Mouse (Mus musculus) lung, embryonic 15.5 days (tissue): Measurements from ENCODE around the gene Acoxl. TPM values are rescaled to one million over a fixed set of nuclear protein-coding genes. Genes with fewer than 3 reads are reported as not detected.

ENCODE experiments used
- ATAC-seq: fragments of 200-750 bp; cut with Nextera tagmentation; 2 replicates; pipeline ENCODE4 v1.8.0; 2017; ENCODE audit warnings: moderate number of reproducible peaks, borderline replicate concordance; ENCODE audit not compliant: low FRiP score, low TSS enrichment; ENCODE audit errors: extremely low read depth
- H3K27ac ChIP-seq: fragments of 300-500 bp; sonication (generic); 2 replicates; pipeline ENCODE4 v1.5.1; 2015; ENCODE audit warnings: moderate library complexity, mild to moderate bottlenecking, inconsistent platforms
- H3K27me3 ChIP-seq: fragments of 300-500 bp; sonication (generic); 2 replicates; pipeline ENCODE4 v1.6.1; 2015; ENCODE audit warnings: inconsistent platforms
- H3K36me3 ChIP-seq: fragments of 300-500 bp; sonication (generic); 2 replicates; pipeline ENCODE4 v1.6.1; 2015; ENCODE audit warnings: inconsistent platforms
- H3K4me1 ChIP-seq: fragments of 300-500 bp; sonication (generic); 2 replicates; pipeline ENCODE4 v1.6.1; 2015; ENCODE audit warnings: inconsistent platforms
- H3K4me2 ChIP-seq: fragments of 300-500 bp; sonication (generic); 2 replicates; pipeline ENCODE4 v1.6.1; 2015; ENCODE audit warnings: inconsistent platforms, mild to moderate bottlenecking, moderate library complexity
- H3K4me3 ChIP-seq: fragments of 300-500 bp; sonication (generic); 2 replicates; pipeline ENCODE4 v1.5.1; 2015; ENCODE audit warnings: mild to moderate bottlenecking, inconsistent platforms
- H3K9ac ChIP-seq: fragments of 300-500 bp; sonication (generic); 2 replicates; pipeline ENCODE4 v1.6.1; 2015; ENCODE audit warnings: inconsistent platforms
- H3K9me3 ChIP-seq: fragments of 300-500 bp; sonication (generic); 2 replicates; pipeline ENCODE4 v1.6.1; 2016; ENCODE audit warnings: inconsistent platforms
- WGBS: fragments of 180-500 bp; shearing (Covaris S2); methylation state at CpG from one replicate; pipeline ENCODE4 v1.1.7; 2015; 5-methylcytosine and 5-hydroxymethylcytosine counted together
- polyA plus RNA-seq: library from polyadenylated mRNA; unstranded; fragments of >200 nt; fragmentation: Nextera tagmentation; extraction: Ambion mirVana; gene quantifications from 2 replicates; pipeline ENCODE4 v1.2.1, GENCODE M21; 2015

Acoxl gene
- polyA plus RNA-seq, 1 experiment from 2014 or later: 0.17 TPM

DNA sequence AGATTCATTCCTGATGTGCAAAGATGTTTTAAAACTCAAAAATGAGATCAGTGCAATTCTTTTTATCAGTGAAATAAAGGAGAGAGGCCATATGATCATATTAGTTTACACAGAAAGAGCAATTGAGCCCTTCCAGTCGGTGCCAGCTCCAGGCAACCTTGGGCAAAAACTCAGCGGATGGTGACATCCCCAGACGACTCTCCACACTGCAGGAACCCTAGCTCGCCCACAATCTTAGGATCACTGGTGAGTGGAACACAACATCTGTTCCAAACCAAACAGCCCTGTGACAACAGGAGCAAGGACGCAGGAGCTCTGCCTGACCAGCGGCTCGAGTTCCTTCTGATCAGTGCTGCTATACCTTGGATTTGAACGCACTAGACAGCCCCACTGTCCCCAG, 176.9 kb downstream of the Acoxl start:
- Histone ChIP-seq H3K27me3 (no peaks in the 10 kb centered on the region), H3K4me3 (no peak overlapping the region), H3K36me3 (no peaks in the 10 kb centered on the region), H3K4me1 (no peaks in the 10 kb centered on the region), H3K9me3 (no peaks in the 10 kb centered on the region), H3K4me2 (no peak overlapping the region), H3K27ac (no peak overlapping the region), H3K9ac (no peak overlapping the region)
- no peak for ATAC-seq
- 71% methylated on average over 8 of the region's 8 CpGs for WGBS

GRCm38 (mm10) chr2:128020039-128020907, 181.6 kb downstream of the Acoxl start:
- Histone ChIP-seq H3K27me3 (no peaks in the 10 kb centered on the region), H3K27ac (no peak overlapping the region), H3K4me2 (no peak overlapping the region), H3K4me3 (no peak overlapping the region), H3K9me3 (no peaks in the 10 kb centered on the region), H3K36me3 (no peaks in the 10 kb centered on the region), H3K4me1 (no peaks in the 10 kb centered on the region), H3K9ac (no peak overlapping the region)
- WGBS: 43% methylated on average over 7 of the region's 7 CpGs
- ATAC-seq: no peak

DNA sequence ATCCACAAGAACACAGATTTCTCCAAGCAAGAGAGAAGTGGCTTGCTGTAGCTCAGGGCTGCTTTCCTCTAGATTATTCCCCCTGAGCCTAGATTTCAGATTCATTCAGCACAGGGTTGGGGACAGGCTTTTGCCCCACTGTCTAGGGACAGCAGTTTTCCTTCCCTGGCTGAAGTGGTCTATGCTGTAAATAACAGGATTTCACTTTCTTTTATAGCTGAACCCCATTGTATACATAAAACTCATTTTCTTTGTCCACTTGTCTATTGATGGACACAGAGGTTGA, 182.2 kb downstream of the Acoxl start:
- Histone ChIP-seq H3K9ac (no peak overlapping the region), H3K4me2 (no peak overlapping the region), H3K27me3 (no peaks in the 10 kb centered on the region), H3K36me3 (no peaks in the 10 kb centered on the region), H3K4me3 (no peak overlapping the region), H3K27ac (no peak overlapping the region), H3K9me3 (no peaks in the 10 kb centered on the region), H3K4me1 (no peaks in the 10 kb centered on the region)
- ATAC-seq: no peak

DNA sequence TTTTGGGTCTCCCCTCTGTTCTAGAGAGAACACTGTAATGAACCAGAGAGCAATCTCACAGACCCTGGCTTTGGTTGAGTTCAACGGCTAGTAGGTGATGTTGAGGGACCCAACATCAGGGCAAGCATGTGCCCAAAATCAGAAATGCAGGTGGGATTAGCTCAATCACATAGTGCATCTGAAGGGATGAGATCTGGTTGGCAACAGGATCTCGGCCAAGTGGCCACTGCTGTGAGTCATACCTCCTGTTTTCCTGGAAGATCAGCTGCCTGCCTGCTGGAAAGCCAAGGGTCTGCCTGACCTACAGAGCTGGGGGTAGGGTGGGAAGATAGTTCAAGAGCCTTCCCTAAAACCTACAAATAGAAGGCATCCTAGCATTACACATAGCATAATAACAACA, 185.2 kb downstream of the Acoxl start:
- ATAC-seq: no peak
- Histone ChIP-seq H3K4me2 (no peak overlapping the region), H3K27me3 (no peaks in the 10 kb centered on the region), H3K27ac (no peak overlapping the region), H3K4me3 (no peak overlapping the region), H3K9ac (no peak overlapping the region), H3K4me1 (no peaks in the 10 kb centered on the region), H3K9me3 (no peaks in the 10 kb centered on the region), H3K36me3 (no peaks in the 10 kb centered on the region)
- WGBS: 77% methylated on average over 2 of the region's 2 CpGs

GRCm38 (mm10) chr2:128027696-128028095, 189.0 kb downstream of the Acoxl start:
- 56% methylated on average over 12 of the region's 12 CpGs for WGBS

GRCm38 (mm10) chr2:128029968-128030367, 191.3 kb downstream of the Acoxl start:
- H3K4me3 ChIP-seq: no peak overlapping the region
- H3K9ac ChIP-seq: no peak overlapping the region
- H3K27me3 ChIP-seq: no peaks in the 10 kb centered on the region
- H3K36me3 ChIP-seq: no peaks in the 10 kb centered on the region
- H3K4me1 ChIP-seq: no peaks in the 10 kb centered on the region
- WGBS: 82% methylated on average over 2 of the region's 2 CpGs
- H3K27ac ChIP-seq: no peak overlapping the region
- no peak overlapping the region for H3K4me2 ChIP-seq
- H3K9me3 ChIP-seq: no peaks in the 10 kb centered on the region
- no peak for ATAC-seq

More at GRCm38 (mm10) chr2:128027696-128028095, 189.0 kb downstream of the Acoxl start:
- Histone ChIP-seq H3K36me3 (no peaks in the 10 kb centered on the region), H3K27me3 (no peaks in the 10 kb centered on the region), H3K27ac (no peak overlapping the region), H3K4me3 (no peak overlapping the region), H3K4me2 (no peak overlapping the region), H3K4me1 (no peaks in the 10 kb centered on the region), H3K9ac (no peak overlapping the region), H3K9me3 (no peaks in the 10 kb centered on the region)
- ATAC-seq: no peak

GRCm38 (mm10) chr2:128032111-128032510, 193.4 kb downstream of the Acoxl start:
- Histone ChIP-seq H3K27ac (no peak overlapping the region), H3K4me1 (no peaks in the 10 kb centered on the region), H3K9me3 (no peaks in the 10 kb centered on the region), H3K4me2 (no peak overlapping the region), H3K4me3 (no peak overlapping the region), H3K27me3 (no peaks in the 10 kb centered on the region), H3K9ac (no peak overlapping the region), H3K36me3 (no peaks in the 10 kb centered on the region)
- no peak for ATAC-seq
- 24% methylated on average over 4 of the region's 4 CpGs for WGBS

DNA sequence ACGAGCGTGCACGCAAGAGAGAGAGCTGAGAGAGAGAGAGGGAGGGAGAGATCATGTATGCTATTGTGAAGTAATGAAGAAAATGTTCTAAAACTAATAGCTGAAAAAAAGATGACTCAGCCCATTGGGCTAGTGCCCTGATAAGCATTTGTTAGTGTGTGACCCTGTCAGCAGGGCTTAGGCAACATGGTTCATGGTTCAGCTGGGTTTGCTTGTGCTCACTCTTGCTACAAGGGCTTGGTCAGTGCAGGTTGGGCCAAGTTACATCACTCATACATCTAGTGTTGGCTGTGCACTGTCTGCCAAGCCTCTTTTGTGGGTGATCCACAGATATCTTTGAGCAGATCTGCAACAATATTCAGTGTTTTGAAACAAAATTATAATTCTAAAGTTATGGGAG, 194.8 kb downstream of the Acoxl start:
- 66% methylated on average over 3 of the region's 3 CpGs for WGBS
- ATAC-seq: no peak
- no peaks in the 10 kb centered on the region for H3K9me3 ChIP-seq
- H3K4me3 ChIP-seq: no peak overlapping the region
- H3K36me3 ChIP-seq: no peaks in the 10 kb centered on the region
- no peak overlapping the region for H3K27ac ChIP-seq
- H3K27me3 ChIP-seq: no peaks in the 10 kb centered on the region
- H3K9ac ChIP-seq: no peak overlapping the region
- no peaks in the 10 kb centered on the region for H3K4me1 ChIP-seq
- no peak overlapping the region for H3K4me2 ChIP-seq

DNA sequence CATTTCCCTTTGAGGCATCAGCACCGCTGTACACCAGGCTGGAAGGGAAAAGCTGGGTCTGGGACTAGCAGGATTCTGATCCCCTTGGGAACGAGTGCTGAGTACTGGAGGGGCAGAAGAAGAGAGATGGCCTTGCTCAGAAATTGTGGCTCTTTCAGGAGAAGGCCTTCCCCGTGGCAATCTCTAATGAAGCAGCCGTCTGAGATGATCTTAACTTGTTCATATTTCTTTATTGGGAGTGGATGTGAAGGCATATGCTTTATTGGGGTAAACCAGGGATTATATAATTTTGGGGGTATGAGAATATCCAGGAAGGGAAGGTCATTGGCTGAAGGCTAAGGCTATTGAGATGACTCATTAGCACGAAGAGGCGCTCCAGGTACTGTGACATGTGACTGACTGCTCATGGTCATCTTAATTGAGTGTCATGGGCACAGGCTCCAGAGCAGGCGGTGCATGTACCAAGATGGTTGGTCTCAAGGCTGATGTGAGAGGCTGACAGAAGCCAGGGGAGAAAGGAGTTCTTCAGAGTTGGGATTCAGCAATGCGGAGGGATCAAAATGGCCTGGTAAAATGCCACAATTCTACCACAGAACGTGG, 195.5 kb downstream of the Acoxl start:
- H3K4me2 ChIP-seq: no peak overlapping the region
- no peak overlapping the region for H3K9ac ChIP-seq
- no peak overlapping the region for H3K4me3 ChIP-seq
- no peaks in the 10 kb centered on the region for H3K4me1 ChIP-seq
- H3K9me3 ChIP-seq: no peaks in the 10 kb centered on the region
- no peak overlapping the region for H3K27ac ChIP-seq
- no peaks in the 10 kb centered on the region for H3K36me3 ChIP-seq
- 90% methylated on average over 9 of the region's 9 CpGs for WGBS
- no peak for ATAC-seq
- H3K27me3 ChIP-seq: no peaks in the 10 kb centered on the region

- H3K4me2 ChIP-seq: no peak overlapping the region
- H3K9me3 ChIP-seq: no peaks in the 10 kb centered on the region
- no peak overlapping the region for H3K9ac ChIP-seq
- H3K4me1 ChIP-seq: no peaks in the 10 kb centered on the region
- 71% methylated on average over 5 of the region's 5 CpGs for WGBS
- no peak overlapping the region for H3K27ac ChIP-seq
- no peaks in the 10 kb centered on the region for H3K27me3 ChIP-seq
- H3K36me3 ChIP-seq: no peaks in the 10 kb centered on the region
- H3K4me3 ChIP-seq: no peak overlapping the region
- no peak for ATAC-seq
Observed at GRCm38 (mm10) chr2:128038259-128038890, 199.7 kb downstream of the Acoxl start.

GRCm38 (mm10) chr2:128041066-128041750, 202.5 kb downstream of the Acoxl start:
- Histone ChIP-seq H3K4me2 (no peak overlapping the region), H3K27me3 (no peaks in the 10 kb centered on the region), H3K27ac (no peak overlapping the region), H3K9ac (no peak overlapping the region), H3K36me3 (no peaks in the 10 kb centered on the region), H3K4me3 (no peak overlapping the region), H3K4me1 (no peaks in the 10 kb centered on the region), H3K9me3 (no peaks in the 10 kb centered on the region)
- 52% methylated on average over 12 of the region's 12 CpGs for WGBS
- ATAC-seq: no peak

- no peaks in the 10 kb centered on the region for H3K36me3 ChIP-seq
- WGBS: 53% methylated on average over 4 of the region's 4 CpGs
- ATAC-seq: no peak
- no peak overlapping the region for H3K4me2 ChIP-seq
- H3K4me1 ChIP-seq: no peaks in the 10 kb centered on the region
- no peak overlapping the region for H3K9ac ChIP-seq
- no peak overlapping the region for H3K4me3 ChIP-seq
- H3K27ac ChIP-seq: no peak overlapping the region
- H3K9me3 ChIP-seq: no peaks in the 10 kb centered on the region
- no peaks in the 10 kb centered on the region for H3K27me3 ChIP-seq
Observed at GRCm38 (mm10) chr2:128046454-128046853, 207.8 kb downstream of the Acoxl start.
